Mouse (Mus musculus) intestine, embryonic 15.5 days (tissue): ENCODE data around the gene Speer4b. TPM values are rescaled to one million over a fixed set of nuclear protein-coding genes. Genes with fewer than 3 reads are reported as not detected.
"Not testable (repeated sequence)": the region's sequence is repeated elsewhere in the genome, so short reads cannot be mapped to it uniquely, and the experiment has no call there.

Experiments used
- ATAC-seq: fragments of 200-750 bp; cut with Nextera tagmentation; 2 replicates; pipeline ENCODE4 v1.8.0; 2017; ENCODE audit warnings: moderate TSS enrichment, moderate library complexity
- H3K27ac ChIP-seq: fragments of 300-500 bp; sonication (generic); 2 replicates; pipeline ENCODE4 v1.5.1; 2015; ENCODE audit warnings: mild to moderate bottlenecking, inconsistent platforms
- H3K27me3 ChIP-seq: fragments of 300-500 bp; sonication (generic); replicated peaks from 2 replicates; pipeline ENCODE4 v1.6.1; 2015; ENCODE audit warnings: inconsistent platforms
- H3K36me3 ChIP-seq: fragments of 300-500 bp; sonication (generic); 2 replicates; pipeline ENCODE4 v1.6.1; 2015; ENCODE audit warnings: inconsistent platforms
- H3K4me1 ChIP-seq: fragments of 300-500 bp; sonication (generic); replicated peaks from 2 replicates; pipeline ENCODE4 v1.6.1; 2015; ENCODE audit warnings: inconsistent platforms
- H3K4me2 ChIP-seq: fragments of 300-500 bp; sonication (generic); replicated peaks from 2 replicates; pipeline ENCODE4 v1.6.1; 2015; ENCODE audit warnings: mild to moderate bottlenecking, inconsistent platforms
- H3K4me3 ChIP-seq: fragments of 300-500 bp; sonication (generic); replicated peaks from 2 replicates; pipeline ENCODE4 v1.5.1; 2015; ENCODE audit warnings: inconsistent platforms
- H3K9ac ChIP-seq: fragments of 300-500 bp; sonication (generic); 2 replicates; pipeline ENCODE4 v1.6.1; 2015; ENCODE audit warnings: inconsistent platforms
- H3K9me3 ChIP-seq: fragments of 300-500 bp; sonication (generic); 2 replicates; pipeline ENCODE4 v1.6.1; 2016; ENCODE audit warnings: inconsistent platforms
- WGBS: fragments of 180-500 bp; shearing (Covaris S2); methylation state at CpG from one replicate; pipeline ENCODE4 v1.1.7; 2015; 5-methylcytosine and 5-hydroxymethylcytosine counted together
- polyA plus RNA-seq: library from polyadenylated mRNA; unstranded; fragments of >200 nt; fragmentation: Nextera tagmentation; extraction: Ambion mirVana; gene quantifications from 2 replicates; pipeline ENCODE4 v1.2.1, GENCODE M21; 2015

The Speer4b gene
- not detected in 2 replicates for polyA plus RNA-seq

DNA sequence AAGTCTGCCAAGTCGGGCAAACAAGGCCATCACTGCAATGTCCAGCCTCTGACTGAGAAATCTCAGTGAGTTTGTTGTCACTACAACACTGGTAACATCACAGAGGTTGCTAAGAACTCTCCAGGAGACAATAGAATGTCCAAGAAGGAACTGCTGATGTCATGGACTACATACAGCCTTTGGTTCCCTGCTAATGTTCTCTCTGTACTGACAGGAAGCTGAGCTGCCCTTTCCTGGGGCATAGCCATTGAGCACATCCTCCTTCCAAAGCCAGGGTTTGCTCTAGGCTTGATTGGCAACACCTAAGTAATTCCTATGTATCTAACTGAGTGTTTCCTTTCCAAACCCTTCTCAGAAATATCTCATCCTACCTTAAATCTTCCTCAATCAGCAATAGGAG, at the start of gene Speer4b:
Speer4b (minus strand) TSS at position 101 of the 400 bp plus-strand sequence.
- H3K9ac ChIP-seq, ATAC-seq, H3K4me2 ChIP-seq, H3K36me3 ChIP-seq, H3K4me3 ChIP-seq, H3K27me3 ChIP-seq, H3K4me1 ChIP-seq, H3K9me3 ChIP-seq, H3K27ac ChIP-seq: not testable (repeated sequence)
- WGBS, result 54% methylated on average over 1 of the region's 1 CpGs

DNA sequence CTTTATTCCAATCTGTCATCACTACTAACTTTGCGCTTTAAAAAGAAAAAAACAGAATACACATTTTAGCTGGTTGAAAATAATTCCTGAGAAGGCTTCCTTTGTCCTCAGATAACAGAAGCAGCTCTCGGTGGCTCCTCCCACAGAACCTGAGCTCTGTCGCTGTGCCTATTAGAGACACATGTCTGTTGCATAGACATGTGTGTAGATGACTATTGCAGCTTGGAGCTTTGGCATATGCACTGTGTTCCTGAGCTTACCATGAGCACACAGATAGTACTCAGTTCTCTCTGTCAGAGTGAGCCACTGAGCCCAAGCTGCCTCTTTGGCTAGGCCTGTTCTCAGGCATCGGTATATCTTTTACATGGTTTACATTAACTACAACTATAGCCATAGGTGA, 48.1 kb upstream of the Speer4b start:
- Histone ChIP-seq H3K36me3 (no peaks in the 10 kb centered on the region), H3K4me1 (no peaks in the 10 kb centered on the region), H3K4me3 (no peak overlapping the region), H3K9ac (no peak overlapping the region), H3K4me2 (no peak overlapping the region), H3K27me3 (no peaks in the 10 kb centered on the region), H3K9me3 (no peaks in the 10 kb centered on the region), H3K27ac (no peak overlapping the region)
- WGBS, result 81% methylated on average over 4 of the region's 4 CpGs
- ATAC-seq, result no peak

DNA sequence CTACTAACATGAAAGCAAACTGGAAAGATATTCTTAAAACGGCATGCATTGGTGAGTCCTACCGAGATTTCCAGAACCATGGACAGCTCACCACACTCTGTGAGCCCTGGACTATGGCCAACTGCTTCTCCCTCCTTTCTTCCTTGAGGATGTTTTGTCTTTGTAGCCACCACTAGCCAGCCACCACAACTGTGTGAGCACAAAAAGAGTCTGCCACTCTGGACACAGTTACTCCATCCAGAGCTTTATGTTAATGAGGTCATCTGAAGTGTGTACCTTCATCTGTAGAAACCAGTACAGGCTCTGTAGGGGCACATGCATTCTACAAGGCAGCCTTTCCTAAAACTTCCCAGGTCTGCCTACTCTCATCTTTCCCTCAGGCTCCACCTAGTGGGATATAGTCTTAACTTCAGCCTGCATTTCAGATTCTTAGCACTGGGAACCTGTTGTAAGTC, 43.6 kb upstream of the Speer4b start:
- H3K36me3 ChIP-seq, result no peaks in the 10 kb centered on the region
- 12% methylated on average over 2 of the region's 2 CpGs for WGBS
- no peak overlapping the region for H3K9ac ChIP-seq
- no peak overlapping the region for H3K4me3 ChIP-seq
- no peaks in the 10 kb centered on the region for H3K27me3 ChIP-seq
- no peaks in the 10 kb centered on the region for H3K4me1 ChIP-seq
- H3K9me3 ChIP-seq, result no peaks in the 10 kb centered on the region
- H3K4me2 ChIP-seq, result no peak overlapping the region
- no peak overlapping the region for H3K27ac ChIP-seq
- no peak for ATAC-seq

DNA sequence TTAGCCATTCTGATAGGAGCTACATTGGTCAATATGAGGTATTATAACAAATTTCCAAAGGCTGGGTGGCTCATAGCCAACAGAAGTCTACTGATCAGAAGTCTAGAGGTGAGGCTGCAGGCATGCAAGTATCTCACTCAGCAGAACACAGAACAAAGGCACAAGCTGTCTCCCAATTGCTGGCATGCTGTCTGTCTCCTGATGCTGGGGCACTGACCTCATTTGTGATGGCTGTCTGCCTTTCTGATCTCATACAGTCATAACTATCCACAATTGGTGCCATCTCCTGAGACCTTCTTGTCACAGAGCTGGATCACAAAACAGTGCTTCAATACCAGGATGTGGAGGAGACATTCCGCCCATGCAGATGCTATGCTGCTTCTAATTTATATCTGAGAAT, 25.7 kb upstream of the Speer4b start:
- ATAC-seq, result no peak
- Histone ChIP-seq H3K9me3 (no peaks in the 10 kb centered on the region), H3K36me3 (no peaks in the 10 kb centered on the region), H3K4me3 (no peak overlapping the region), H3K9ac (no peak overlapping the region), H3K4me1 (no peaks in the 10 kb centered on the region), H3K27ac (no peak overlapping the region), H3K4me2 (no peak overlapping the region), H3K27me3 (no peaks in the 10 kb centered on the region)
- WGBS, result 90% methylated on average over 1 of the region's 1 CpGs

DNA sequence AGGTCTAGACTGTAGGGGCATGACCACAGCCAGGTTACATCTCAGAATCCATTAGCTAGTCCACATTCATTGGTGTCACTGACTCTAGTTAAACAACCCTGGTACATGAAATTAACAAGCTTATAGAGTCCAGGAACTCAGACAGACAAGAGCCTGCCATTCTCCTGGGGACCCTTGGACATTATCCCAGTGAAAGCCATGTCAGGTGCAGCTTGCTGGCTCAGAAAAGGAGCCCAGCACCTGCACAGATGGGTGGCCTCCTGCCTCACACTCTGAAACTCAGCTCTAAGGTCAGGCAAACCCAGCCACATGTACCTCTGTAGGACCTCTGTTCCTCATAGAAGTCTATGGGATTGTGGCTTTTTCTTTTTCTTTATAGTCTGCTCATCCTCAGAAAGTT, 17.5 kb upstream of the Speer4b start:
- no peak for ATAC-seq
- Histone ChIP-seq H3K4me2 (no peak overlapping the region), H3K9me3 (no peaks in the 10 kb centered on the region), H3K4me3 (no peak overlapping the region), H3K4me1 (no peaks in the 10 kb centered on the region), H3K9ac (no peak overlapping the region), H3K27ac (no peak overlapping the region), H3K27me3 (no peaks in the 10 kb centered on the region), H3K36me3 (no peaks in the 10 kb centered on the region)

DNA sequence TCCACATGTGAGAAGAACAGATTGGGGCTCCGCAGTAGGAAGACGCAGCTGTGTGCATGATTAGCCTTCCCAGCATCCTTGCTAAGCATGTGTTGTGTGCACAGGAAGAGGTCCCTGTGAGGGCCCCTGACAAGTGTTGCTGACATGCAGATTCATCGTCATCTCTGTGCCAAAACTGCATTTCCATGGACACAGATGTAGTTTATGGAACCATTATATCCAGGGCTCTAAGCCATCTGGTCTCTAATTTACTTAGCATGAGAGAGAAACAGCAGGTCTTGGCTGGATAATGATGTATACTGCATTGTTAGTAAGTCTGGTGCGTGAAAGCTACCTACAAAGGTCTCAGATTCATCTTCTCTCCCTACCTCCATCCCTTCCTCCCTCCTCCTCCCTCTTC, 10.3 kb downstream of the Speer4b start:
- 76% methylated on average over 4 of the region's 4 CpGs for WGBS
- no peak overlapping the region for H3K4me2 ChIP-seq
- no peaks in the 10 kb centered on the region for H3K9me3 ChIP-seq
- no peaks in the 10 kb centered on the region for H3K27me3 ChIP-seq
- no peaks in the 10 kb centered on the region for H3K36me3 ChIP-seq
- H3K4me3 ChIP-seq, result no peak overlapping the region
- no peak for ATAC-seq
- H3K27ac ChIP-seq, result no peak overlapping the region
- no peaks in the 10 kb centered on the region for H3K4me1 ChIP-seq
- no peak overlapping the region for H3K9ac ChIP-seq

DNA sequence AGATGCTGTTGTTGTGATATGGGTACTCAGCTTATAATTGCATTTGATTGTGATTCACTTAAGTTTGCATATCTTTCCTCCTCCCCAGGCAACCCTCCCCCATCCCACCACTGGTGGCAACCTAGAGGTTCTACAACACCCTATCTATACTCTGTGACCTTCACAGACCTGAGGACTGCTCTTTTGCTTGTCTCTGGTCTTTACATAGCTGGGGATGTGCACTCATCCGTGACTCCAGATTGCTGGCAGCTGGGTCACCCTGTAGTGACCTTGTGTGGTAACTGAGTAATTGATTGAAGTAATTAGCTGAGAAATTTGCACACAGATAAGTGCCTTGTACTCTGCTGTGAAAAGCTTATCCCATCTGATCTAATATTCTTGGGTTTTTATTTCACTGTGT, 15.1 kb downstream of the Speer4b start:
- H3K27ac ChIP-seq, result no peak overlapping the region
- H3K9ac ChIP-seq, result no peak overlapping the region
- no peaks in the 10 kb centered on the region for H3K4me1 ChIP-seq
- WGBS, result 51% methylated on average over 1 of the region's 1 CpGs
- H3K4me2 ChIP-seq, result no peak overlapping the region
- H3K9me3 ChIP-seq, result no peaks in the 10 kb centered on the region
- no peak for ATAC-seq
- H3K4me3 ChIP-seq, result no peak overlapping the region
- no peaks in the 10 kb centered on the region for H3K36me3 ChIP-seq
- H3K27me3 ChIP-seq, result no peaks in the 10 kb centered on the region

DNA sequence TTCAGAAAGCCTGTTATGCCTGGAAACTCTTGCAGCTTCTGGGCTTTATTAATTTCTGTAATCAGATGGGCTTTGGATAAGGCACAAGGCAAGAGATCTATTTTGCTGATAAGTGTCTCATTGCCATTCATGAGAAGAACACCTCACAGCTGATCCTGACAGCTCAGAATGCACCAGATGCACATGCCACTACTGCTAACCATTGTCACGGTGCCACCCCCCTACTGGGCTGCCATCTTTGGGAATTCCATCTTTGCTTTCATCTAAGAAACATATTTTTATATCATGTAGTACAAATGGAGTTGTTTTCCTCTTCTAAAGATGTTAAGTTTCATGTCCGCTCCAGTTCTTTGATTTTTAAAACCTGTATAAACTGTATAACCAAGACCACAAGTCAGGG, 19.5 kb downstream of the Speer4b start:
- Histone ChIP-seq H3K27ac (no peak overlapping the region), H3K27me3 (no peaks in the 10 kb centered on the region), H3K4me1 (no peaks in the 10 kb centered on the region), H3K36me3 (no peaks in the 10 kb centered on the region), H3K4me3 (no peak overlapping the region), H3K9ac (no peak overlapping the region), H3K9me3 (no peaks in the 10 kb centered on the region), H3K4me2 (no peak overlapping the region)
- ATAC-seq, result no peak
- 79% methylated on average over 2 of the region's 2 CpGs for WGBS

DNA sequence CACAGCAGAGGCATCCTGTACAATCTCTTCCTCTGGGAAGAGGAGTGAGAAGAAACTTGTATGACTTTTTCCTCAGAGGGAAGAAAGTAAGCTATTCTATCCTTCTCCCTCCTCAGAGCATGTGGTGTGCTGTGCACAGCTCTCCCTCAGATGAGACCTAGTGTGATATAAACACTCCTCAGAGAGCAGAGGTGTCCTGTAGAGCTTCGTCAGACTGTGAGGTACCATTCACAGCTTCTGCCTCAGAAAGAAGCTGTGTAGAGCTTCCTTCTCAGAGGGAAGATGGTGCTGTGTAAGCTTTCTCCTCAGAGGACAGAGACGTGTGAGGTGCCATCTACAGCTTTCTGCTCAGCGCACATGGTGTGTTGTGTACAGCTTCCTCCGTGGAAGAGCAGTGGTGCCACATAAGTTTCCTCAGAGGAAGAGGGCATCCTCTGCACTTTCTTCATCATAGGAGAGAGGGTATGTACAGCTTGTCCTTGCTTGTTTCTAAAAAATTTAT, 26.2 kb downstream of the Speer4b start:
- no peak overlapping the region for H3K27ac ChIP-seq
- no peaks in the 10 kb centered on the region for H3K36me3 ChIP-seq
- H3K9me3 ChIP-seq, result no peaks in the 10 kb centered on the region
- H3K9ac ChIP-seq, result no peak overlapping the region
- H3K4me2 ChIP-seq, result no peak overlapping the region
- no peak overlapping the region for H3K4me3 ChIP-seq
- WGBS, result 76% methylated on average over 4 of the region's 4 CpGs
- no peaks in the 10 kb centered on the region for H3K27me3 ChIP-seq
- no peak for ATAC-seq
- no peaks in the 10 kb centered on the region for H3K4me1 ChIP-seq

DNA sequence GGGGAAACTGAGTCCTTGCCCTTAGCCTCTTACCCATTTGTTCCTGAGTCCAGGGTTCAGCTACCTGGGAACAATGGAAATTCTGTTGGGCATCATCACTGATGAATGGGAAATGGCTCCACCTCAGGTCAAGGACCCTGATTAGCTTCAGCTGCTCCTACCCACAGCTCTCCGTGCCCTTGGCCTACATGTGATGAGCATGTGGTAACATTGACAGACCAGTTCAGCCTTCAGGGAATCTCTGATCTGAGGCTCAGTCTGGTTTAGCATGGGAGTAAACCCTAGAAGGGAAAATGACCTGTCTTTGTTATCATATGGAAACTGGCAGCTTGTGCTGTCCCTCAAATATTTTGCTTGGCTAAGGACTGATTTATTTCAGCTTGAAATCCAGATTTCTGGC, 43.6 kb downstream of the Speer4b start:
- Histone ChIP-seq H3K27me3 (no peaks in the 10 kb centered on the region), H3K27ac (no peak overlapping the region), H3K9ac (no peak overlapping the region), H3K4me3 (no peak overlapping the region), H3K36me3 (no peaks in the 10 kb centered on the region), H3K4me2 (no peak overlapping the region), H3K4me1 (no peaks in the 10 kb centered on the region), H3K9me3 (no peaks in the 10 kb centered on the region)
- no peak for ATAC-seq
- 69% methylated on average over 1 of the region's 1 CpGs for WGBS

DNA sequence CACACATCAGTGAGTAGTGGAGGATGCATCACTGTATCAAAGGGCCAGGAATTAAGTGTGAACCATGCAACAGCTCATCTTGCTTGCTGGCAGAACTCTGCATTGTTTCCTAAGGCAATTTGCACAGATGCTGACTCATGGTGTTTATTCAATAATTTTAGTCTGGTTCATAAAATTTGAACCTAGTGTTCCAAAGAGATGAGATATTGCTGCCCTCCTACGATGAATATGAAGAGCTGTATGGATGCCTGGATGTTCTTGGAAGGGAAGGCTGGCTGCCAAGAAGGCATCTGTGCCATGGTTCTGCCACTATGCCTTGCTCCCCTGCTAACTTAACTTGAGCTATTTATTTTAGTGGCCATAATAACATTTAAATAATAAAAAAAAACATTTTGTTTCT, 44.3 kb downstream of the Speer4b start:
- Histone ChIP-seq H3K36me3 (no peaks in the 10 kb centered on the region), H3K4me3 (no peak overlapping the region), H3K9me3 (no peaks in the 10 kb centered on the region), H3K9ac (no peak overlapping the region), H3K27ac (no peak overlapping the region), H3K4me1 (no peaks in the 10 kb centered on the region), H3K4me2 (no peak overlapping the region), H3K27me3 (no peaks in the 10 kb centered on the region)
- ATAC-seq, result no peak
- WGBS, result 81% methylated on average over 1 of the region's 1 CpGs

DNA sequence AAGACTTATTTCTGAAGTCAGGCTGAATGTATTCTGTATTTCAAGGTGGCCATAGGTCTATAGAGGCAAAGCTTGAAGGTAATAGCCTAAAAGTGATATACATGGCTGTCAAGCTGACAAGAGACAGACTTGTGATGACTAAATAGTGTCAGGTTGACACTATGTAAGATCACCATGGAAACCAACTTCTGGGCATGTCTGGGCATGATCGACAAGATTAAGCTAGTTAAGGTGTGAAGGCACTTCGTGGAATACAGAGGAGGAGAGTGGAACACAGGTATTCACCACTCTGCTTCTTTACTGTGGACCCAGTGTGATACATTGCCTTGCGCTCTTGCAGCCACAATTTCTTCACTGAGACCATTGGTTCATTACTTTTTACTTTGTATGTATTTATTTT, 46.9 kb downstream of the Speer4b start:
- 76% methylated on average over 3 of the region's 3 CpGs for WGBS
- no peak overlapping the region for H3K4me2 ChIP-seq
- no peak for ATAC-seq
- no peaks in the 10 kb centered on the region for H3K36me3 ChIP-seq
- H3K27me3 ChIP-seq, result no peaks in the 10 kb centered on the region
- H3K27ac ChIP-seq, result no peak overlapping the region
- H3K4me3 ChIP-seq, result no peak overlapping the region
- H3K9me3 ChIP-seq, result no peaks in the 10 kb centered on the region
- H3K4me1 ChIP-seq, result no peaks in the 10 kb centered on the region
- no peak overlapping the region for H3K9ac ChIP-seq

DNA sequence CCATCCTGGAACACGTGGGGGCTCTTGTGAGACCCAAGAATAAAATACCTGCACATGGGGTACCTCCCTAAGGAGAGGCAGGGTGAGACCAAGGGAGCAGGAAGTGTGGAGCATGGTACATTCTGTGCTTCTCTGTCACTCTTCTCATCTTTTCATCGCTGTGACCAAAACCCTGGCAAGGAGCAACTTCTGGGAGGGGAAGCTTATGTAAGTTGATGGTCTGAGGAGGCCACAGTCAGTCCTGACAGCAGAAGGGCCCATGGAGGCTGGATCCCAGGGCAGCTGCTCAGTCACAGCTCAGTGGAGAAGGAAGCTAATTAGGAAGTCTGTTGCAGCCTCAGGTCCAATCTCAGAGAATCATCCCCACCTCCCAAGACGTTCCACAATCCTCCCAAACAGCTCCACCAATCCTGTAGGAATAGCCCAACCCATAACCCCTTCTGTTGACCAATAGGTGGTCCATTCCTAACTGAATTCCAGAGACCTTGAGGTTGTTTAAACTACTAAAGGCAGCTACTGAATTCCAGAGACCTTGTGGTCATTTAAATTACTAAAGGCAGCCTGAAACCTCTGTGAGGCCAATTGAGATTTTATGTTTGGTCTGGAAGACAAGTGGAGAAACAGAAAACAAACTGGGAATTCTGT, 47.9 kb downstream of the Speer4b start:
- H3K9ac ChIP-seq, result no peak overlapping the region
- no peak overlapping the region for H3K4me2 ChIP-seq
- no peaks in the 10 kb centered on the region for H3K36me3 ChIP-seq
- 40% methylated on average over 3 of the region's 3 CpGs for WGBS
- no peak overlapping the region for H3K27ac ChIP-seq
- ATAC-seq, result no peak
- H3K4me3 ChIP-seq, result no peak overlapping the region
- no peaks in the 10 kb centered on the region for H3K27me3 ChIP-seq
- H3K9me3 ChIP-seq, result no peaks in the 10 kb centered on the region
- no peaks in the 10 kb centered on the region for H3K4me1 ChIP-seq
